Mouse (Mus musculus): ENCODE data around the gene Cracr2a.

DNA sequence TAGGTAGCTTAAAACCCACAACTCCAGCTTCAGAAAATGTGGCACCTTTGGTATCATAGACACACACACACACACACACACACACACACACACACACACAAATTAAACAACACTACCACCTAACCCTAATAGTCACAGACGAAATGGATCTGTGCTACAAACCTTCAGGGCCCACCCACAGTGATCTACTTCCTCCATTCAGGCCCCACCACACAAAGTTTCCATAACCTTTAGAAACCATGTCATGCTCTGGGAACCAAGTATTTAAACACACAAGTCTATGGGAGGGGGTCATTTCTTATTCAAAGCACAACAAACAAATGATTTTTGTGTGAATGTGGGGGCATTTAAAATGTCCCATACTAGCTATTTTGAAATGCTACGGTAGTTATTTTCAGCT lies 14.1 kb downstream of the Cracr2a start:
- TF ChIP-seq POLR2A (IDR thresholded peaks at IDR 0.05; ENCODE audit: borderline replicate concordance, control insufficient read depth, low read depth, low read length) = no peak
- no peak for TF ChIP-seq CTCF (IDR thresholded peaks at IDR 0.05; ENCODE audit: control insufficient read depth, insufficient read depth, low read length)

Measured in bone marrow, adult 2 months (tissue).